Mouse (Mus musculus): ENCODE measurements at regions not wholly inside any gene's neighbourhood (a gene's known extent, or its start where the extent isn't known, plus 50 kb on each side); places are given as distances from the start of the nearest gene placed in this dataset.

- Histone ChIP-seq H3K9me3 (ENCODE audit: control insufficient read depth, low read depth, low read length) (no peaks in the 10 kb centered on the region), H3K4me2 (replicated peaks; ENCODE audit: low read depth, low read length) (no peak overlapping the region), H3K27me3 (ENCODE audit: control insufficient read depth, insufficient read depth, low read length) (no peaks in the 10 kb centered on the region), H3K9ac (replicated peaks; ENCODE audit: low read depth, low read length) (no peak overlapping the region), H3K27ac (ENCODE audit: low read length) (no peak overlapping the region), H3K36me3 (ENCODE audit: control insufficient read depth, insufficient read depth, low read length) (no peaks in the 10 kb centered on the region), H3K4me1 (ENCODE audit: control insufficient read depth, insufficient read depth, low read length) (no peaks in the 10 kb centered on the region), H3K4me3 (ENCODE audit: low read depth, low read length) (no peak overlapping the region)
- 73% methylated on average over 4 of the region's 4 CpGs for WGBS
- no peak for ATAC-seq (ENCODE audit: insufficient number of reproducible peaks, insufficient read depth, low FRiP score, low read depth)
Observed at GRCm38 (mm10) chr10:17387296-17387695, 335.7 kb upstream of the Cited2 start.

- no peak overlapping the region for H3K4me2 ChIP-seq (replicated peaks; ENCODE audit: low read depth, low read length)
- no peaks in the 10 kb centered on the region for H3K4me1 ChIP-seq (ENCODE audit: control insufficient read depth, insufficient read depth, low read length)
- H3K36me3 ChIP-seq (ENCODE audit: control insufficient read depth, insufficient read depth, low read length) = no peaks in the 10 kb centered on the region
- 84% methylated on average over 8 of the region's 8 CpGs for WGBS
- H3K9me3 ChIP-seq (ENCODE audit: control insufficient read depth, low read depth, low read length) = no peaks in the 10 kb centered on the region
- no peak for ATAC-seq (ENCODE audit: insufficient number of reproducible peaks, insufficient read depth, low FRiP score, low read depth)
- no peak overlapping the region for H3K9ac ChIP-seq (replicated peaks; ENCODE audit: low read depth, low read length)
- H3K27me3 ChIP-seq (ENCODE audit: control insufficient read depth, insufficient read depth, low read length) = no peaks in the 10 kb centered on the region
- no peak overlapping the region for H3K4me3 ChIP-seq (ENCODE audit: low read depth, low read length)
- H3K27ac ChIP-seq (ENCODE audit: low read length) = no peak overlapping the region
Observed at GRCm38 (mm10) chr10:17395495-17396224, 327.4 kb upstream of the Cited2 start.

- no peaks in the 10 kb centered on the region for H3K9me3 ChIP-seq (ENCODE audit: control insufficient read depth, low read depth, low read length)
- no peaks in the 10 kb centered on the region for H3K36me3 ChIP-seq (ENCODE audit: control insufficient read depth, insufficient read depth, low read length)
- ATAC-seq (ENCODE audit: insufficient number of reproducible peaks, insufficient read depth, low FRiP score, low read depth) = no peak
Observed at GRCm38 (mm10) chr10:17403899-17404298, 319.1 kb upstream of the Cited2 start.

GRCm38 (mm10) chr10:17407854-17408606, 315.0 kb upstream of the Cited2 start:
- H3K4me1 ChIP-seq (ENCODE audit: control insufficient read depth, insufficient read depth, low read length) = no peaks in the 10 kb centered on the region
- ATAC-seq (ENCODE audit: insufficient number of reproducible peaks, insufficient read depth, low FRiP score, low read depth) = peak; percentile 42; the same call in 1 of the 2 replicates
- WGBS = 52% methylated on average over 2 of the region's 2 CpGs

More at GRCm38 (mm10) chr10:17403899-17404298, 319.1 kb upstream of the Cited2 start:
- Histone ChIP-seq H3K27ac (ENCODE audit: low read length) (no peak overlapping the region), H3K9ac (replicated peaks; ENCODE audit: low read depth, low read length) (no peak overlapping the region), H3K4me1 (ENCODE audit: control insufficient read depth, insufficient read depth, low read length) (no peaks in the 10 kb centered on the region), H3K27me3 (ENCODE audit: control insufficient read depth, insufficient read depth, low read length) (no peaks in the 10 kb centered on the region), H3K4me2 (replicated peaks; ENCODE audit: low read depth, low read length) (no peak overlapping the region), H3K4me3 (ENCODE audit: low read depth, low read length) (no peak overlapping the region)

GRCm38 (mm10) chr10:17408781-17409180, 314.2 kb upstream of the Cited2 start:
- no peak overlapping the region for H3K9ac ChIP-seq (replicated peaks; ENCODE audit: low read depth, low read length)
- no peaks in the 10 kb centered on the region for H3K9me3 ChIP-seq (ENCODE audit: control insufficient read depth, low read depth, low read length)
- no peaks in the 10 kb centered on the region for H3K27me3 ChIP-seq (ENCODE audit: control insufficient read depth, insufficient read depth, low read length)
- no peak overlapping the region for H3K27ac ChIP-seq (ENCODE audit: low read length)
- H3K4me1 ChIP-seq (ENCODE audit: control insufficient read depth, insufficient read depth, low read length) = no peaks in the 10 kb centered on the region
- 47% methylated on average over 1 of the region's 1 CpGs for WGBS
- ATAC-seq (ENCODE audit: insufficient number of reproducible peaks, insufficient read depth, low FRiP score, low read depth) = no peak
- H3K4me2 ChIP-seq (replicated peaks; ENCODE audit: low read depth, low read length) = no peak overlapping the region
- H3K4me3 ChIP-seq (ENCODE audit: low read depth, low read length) = no peak overlapping the region
- no peaks in the 10 kb centered on the region for H3K36me3 ChIP-seq (ENCODE audit: control insufficient read depth, insufficient read depth, low read length)

More at GRCm38 (mm10) chr10:17407854-17408606, 315.0 kb upstream of the Cited2 start:
- Histone ChIP-seq H3K36me3 (ENCODE audit: control insufficient read depth, insufficient read depth, low read length) (no peaks in the 10 kb centered on the region), H3K4me2 (replicated peaks; ENCODE audit: low read depth, low read length) (no peak overlapping the region), H3K4me3 (ENCODE audit: low read depth, low read length) (no peak overlapping the region), H3K27me3 (ENCODE audit: control insufficient read depth, insufficient read depth, low read length) (no peaks in the 10 kb centered on the region), H3K9ac (replicated peaks; ENCODE audit: low read depth, low read length) (no peak overlapping the region), H3K9me3 (ENCODE audit: control insufficient read depth, low read depth, low read length) (no peaks in the 10 kb centered on the region), H3K27ac (ENCODE audit: low read length) (no peak overlapping the region)

GRCm38 (mm10) chr10:17411300-17411987, 311.6 kb upstream of the Cited2 start:
- H3K4me2 ChIP-seq (replicated peaks; ENCODE audit: low read depth, low read length) = no peak overlapping the region
- WGBS = 58% methylated on average over 4 of the region's 4 CpGs
- no peaks in the 10 kb centered on the region for H3K27me3 ChIP-seq (ENCODE audit: control insufficient read depth, insufficient read depth, low read length)
- H3K36me3 ChIP-seq (ENCODE audit: control insufficient read depth, insufficient read depth, low read length) = no peaks in the 10 kb centered on the region
- no peak overlapping the region for H3K4me3 ChIP-seq (ENCODE audit: low read depth, low read length)
- no peaks in the 10 kb centered on the region for H3K4me1 ChIP-seq (ENCODE audit: control insufficient read depth, insufficient read depth, low read length)
- no peak overlapping the region for H3K9ac ChIP-seq (replicated peaks; ENCODE audit: low read depth, low read length)
- no peak for ATAC-seq (ENCODE audit: insufficient number of reproducible peaks, insufficient read depth, low FRiP score, low read depth)
- H3K9me3 ChIP-seq (ENCODE audit: control insufficient read depth, low read depth, low read length) = no peaks in the 10 kb centered on the region
- no peak overlapping the region for H3K27ac ChIP-seq (ENCODE audit: low read length)

- H3K4me3 ChIP-seq (ENCODE audit: low read depth, low read length) = no peak overlapping the region
- no peak overlapping the region for H3K27ac ChIP-seq (ENCODE audit: low read length)
- H3K4me1 ChIP-seq (ENCODE audit: control insufficient read depth, insufficient read depth, low read length) = no peaks in the 10 kb centered on the region
- H3K9me3 ChIP-seq (ENCODE audit: control insufficient read depth, low read depth, low read length) = no peaks in the 10 kb centered on the region
- WGBS = 93% methylated on average over 3 of the region's 3 CpGs
- no peak for ATAC-seq (ENCODE audit: insufficient number of reproducible peaks, insufficient read depth, low FRiP score, low read depth)
- H3K9ac ChIP-seq (replicated peaks; ENCODE audit: low read depth, low read length) = no peak overlapping the region
- H3K4me2 ChIP-seq (replicated peaks; ENCODE audit: low read depth, low read length) = no peak overlapping the region
- H3K36me3 ChIP-seq (ENCODE audit: control insufficient read depth, insufficient read depth, low read length) = no peaks in the 10 kb centered on the region
- H3K27me3 ChIP-seq (ENCODE audit: control insufficient read depth, insufficient read depth, low read length) = no peaks in the 10 kb centered on the region
Observed at GRCm38 (mm10) chr10:17415112-17415511, 307.9 kb upstream of the Cited2 start.

- Histone ChIP-seq H3K4me3 (ENCODE audit: low read depth, low read length) (no peak overlapping the region), H3K4me2 (replicated peaks; ENCODE audit: low read depth, low read length) (no peak overlapping the region), H3K36me3 (ENCODE audit: control insufficient read depth, insufficient read depth, low read length) (no peaks in the 10 kb centered on the region), H3K9ac (replicated peaks; ENCODE audit: low read depth, low read length) (no peak overlapping the region), H3K27ac (ENCODE audit: low read length) (no peak overlapping the region), H3K9me3 (ENCODE audit: control insufficient read depth, low read depth, low read length) (no peaks in the 10 kb centered on the region), H3K4me1 (ENCODE audit: control insufficient read depth, insufficient read depth, low read length) (no peaks in the 10 kb centered on the region), H3K27me3 (ENCODE audit: control insufficient read depth, insufficient read depth, low read length) (no peaks in the 10 kb centered on the region)
- ATAC-seq (ENCODE audit: insufficient number of reproducible peaks, insufficient read depth, low FRiP score, low read depth) = no peak
- 76% methylated on average over 1 of the region's 1 CpGs for WGBS
Observed at GRCm38 (mm10) chr10:17416121-17416520, 306.9 kb upstream of the Cited2 start.

Measured in stomach, embryonic 14.5 days (tissue).